Mouse (Mus musculus) hindbrain, embryonic 14.5 days (tissue): ENCODE data around the gene Dnajb13. TPM values are rescaled to one million over a fixed set of nuclear protein-coding genes. Genes with fewer than 3 reads are reported as not detected.

Source experiments
- ATAC-seq: fragments of 200-750 bp; cut with Nextera tagmentation; 2 replicates; pipeline ENCODE4 v1.8.0; 2017; ENCODE audit warnings: moderate number of reproducible peaks, mild to moderate bottlenecking, moderate TSS enrichment, moderate library complexity; ENCODE audit not compliant: low FRiP score
- DNase-seq: peaks from one replicate; pipeline ENCODE4 v3.0.0-alpha.2; 2015; ENCODE audit warnings: low spot score
- H3K27ac ChIP-seq: fragments of 300-500 bp; sonication (generic); 2 replicates; pipeline ENCODE4 v1.5.1; 2014; ENCODE audit warnings: mild to moderate bottlenecking, moderate library complexity
- H3K27me3 ChIP-seq: fragments of 300-500 bp; sonication (generic); 2 replicates; pipeline ENCODE4 v1.6.1; 2014; ENCODE audit warnings: mild to moderate bottlenecking, low read length, mixed read lengths; ENCODE audit not compliant: control insufficient read depth, insufficient read depth
- H3K36me3 ChIP-seq: fragments of 300-500 bp; sonication (generic); replicated peaks from 2 replicates; pipeline ENCODE4 v1.6.1; 2014; ENCODE audit not compliant: control insufficient read depth, insufficient read depth
- H3K4me1 ChIP-seq: fragments of 300-500 bp; sonication (generic); replicated peaks from 2 replicates; pipeline ENCODE4 v1.6.1; 2014; ENCODE audit warnings: antibody characterized with exemption, low read length, mixed read lengths; ENCODE audit not compliant: control insufficient read depth, insufficient read depth
- H3K4me2 ChIP-seq: fragments of 300-500 bp; sonication (generic); replicated peaks from 2 replicates; pipeline ENCODE4 v1.6.1; 2014; ENCODE audit warnings: mild to moderate bottlenecking, moderate library complexity
- H3K4me3 ChIP-seq: fragments of 300-500 bp; sonication (generic); replicated peaks from 2 replicates; pipeline ENCODE4 v1.5.1; 2014; ENCODE audit warnings: mild to moderate bottlenecking, low read length
- H3K9ac ChIP-seq: fragments of 300-500 bp; sonication (generic); 2 replicates; pipeline ENCODE4 v1.6.1; 2014
- H3K9me3 ChIP-seq: fragments of 300-500 bp; sonication (generic); 2 replicates; pipeline ENCODE4 v1.6.1; 2016; ENCODE audit warnings: low read length; ENCODE audit not compliant: control insufficient read depth
- WGBS: fragments of 180-500 bp; shearing (Covaris S2); extraction: QIAGEN DNeasy Blood & Tissue Kit; methylation state at CpG from one replicate; pipeline ENCODE4 v1.1.7; 2014; 5-methylcytosine and 5-hydroxymethylcytosine counted together
- polyA plus RNA-seq: library from polyadenylated mRNA; unstranded; fragments of >200 nt; fragmentation: Nextera tagmentation; extraction: Ambion mirVana; gene quantifications from 2 replicates; pipeline ENCODE4 v1.2.1, GENCODE M21; 2014

Dnajb13 gene
- polyA plus RNA-seq, 1 experiment from 2014 or later = 10.8 TPM

GRCm38 (mm10) chr7:100544437-100544836, 29.7 kb upstream of the Dnajb13 start:
- no peak overlapping the region for H3K4me3 ChIP-seq
- no peaks in the 10 kb centered on the region for H3K4me1 ChIP-seq
- no peak overlapping the region for H3K9ac ChIP-seq
- H3K27ac ChIP-seq = no peak overlapping the region
- H3K4me2 ChIP-seq = no peak overlapping the region
- DNase-seq (no peak), ATAC-seq (no peak)
- H3K9me3 ChIP-seq = no peaks in the 10 kb centered on the region
- H3K27me3 ChIP-seq = no peaks in the 10 kb centered on the region
- 76% methylated on average over 1 of the region's 1 CpGs for WGBS
- peaks cover 35% of the 10 kb centered on the region for H3K36me3 ChIP-seq

DNA sequence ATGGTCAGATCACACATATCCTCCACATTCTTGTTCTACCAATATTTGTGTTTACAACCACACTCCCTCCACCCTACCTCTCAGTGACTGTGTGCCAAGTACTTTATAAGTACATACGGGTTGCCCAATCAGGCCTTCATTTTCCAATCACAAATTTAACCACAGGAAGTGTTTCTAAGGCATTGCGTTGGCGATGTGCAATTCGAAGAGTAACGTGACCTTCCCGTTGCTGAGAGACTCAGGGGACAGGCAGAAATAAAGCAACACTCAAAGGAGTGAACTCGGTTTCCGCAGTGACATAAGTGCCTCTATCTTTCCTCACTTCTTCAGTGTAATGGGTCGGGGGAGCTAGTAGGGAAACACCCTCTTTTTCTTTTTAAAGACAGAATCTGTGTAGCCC, 24.8 kb upstream of the Dnajb13 start:
- H3K4me1 ChIP-seq = peaks cover 11% of the 10 kb centered on the region
- ATAC-seq = no peak
- 95% methylated on average over 9 of the region's 9 CpGs for WGBS
- H3K9me3 ChIP-seq = no peaks in the 10 kb centered on the region
- no peak overlapping the region for H3K27ac ChIP-seq
- no peaks in the 10 kb centered on the region for H3K27me3 ChIP-seq
- H3K4me2 ChIP-seq = no peak overlapping the region
- H3K9ac ChIP-seq = no peak overlapping the region
- DNase-seq = no peak
- H3K4me3 ChIP-seq = no peak overlapping the region
- peaks cover 20% of the 10 kb centered on the region for H3K36me3 ChIP-seq

GRCm38 (mm10) chr7:100537519-100537902, 22.8 kb upstream of the Dnajb13 start:
- H3K4me3 ChIP-seq = peak overlapping the region; percentile 57
- peaks cover 20% of the 10 kb centered on the region for H3K36me3 ChIP-seq
- peak overlapping the region; percentile 62 for H3K4me2 ChIP-seq
- H3K27me3 ChIP-seq = no peaks in the 10 kb centered on the region
- peak overlapping the region; percentile 87 for H3K27ac ChIP-seq
- H3K9ac ChIP-seq = peak overlapping the region; percentile 71
- ATAC-seq (no peak), DNase-seq (no peak)
- H3K4me1 ChIP-seq = peaks cover 11% of the 10 kb centered on the region
- WGBS = 39% methylated on average over 7 of the region's 7 CpGs
- H3K9me3 ChIP-seq = no peaks in the 10 kb centered on the region

DNA sequence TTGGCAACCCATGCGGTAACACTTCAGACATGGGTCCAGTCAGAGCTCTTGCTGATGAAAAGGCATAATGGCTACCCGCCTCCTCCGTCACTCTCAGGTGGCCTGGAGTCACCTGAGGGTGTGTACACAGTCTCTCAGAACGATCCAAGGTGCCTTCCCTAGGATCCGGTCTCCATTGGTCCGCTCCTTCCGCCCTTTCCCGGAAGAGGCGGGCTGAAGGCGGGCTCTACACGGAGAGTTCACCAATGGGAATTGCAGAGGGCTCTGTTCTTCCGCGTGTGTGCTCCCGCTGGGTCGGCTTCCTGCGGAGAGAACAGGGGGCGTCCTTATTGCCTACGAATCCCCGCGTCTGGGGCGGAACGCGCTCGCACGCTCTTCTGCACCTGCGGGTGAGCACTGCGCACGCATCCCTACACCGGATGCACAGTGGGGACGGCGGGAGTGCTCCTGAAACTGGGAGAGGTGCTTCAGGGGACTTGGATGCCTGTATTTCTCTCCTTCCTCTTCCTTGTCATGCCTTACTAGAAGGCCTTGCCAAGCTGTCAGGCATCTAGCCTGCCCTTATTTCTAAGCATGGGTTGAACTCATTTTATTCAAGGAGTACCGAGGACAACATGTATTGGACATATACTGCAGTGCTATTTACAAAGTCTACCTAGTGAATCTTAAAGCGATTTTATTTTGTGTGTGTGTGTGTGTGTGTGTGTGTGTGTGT, 22.2 kb upstream of the Dnajb13 start, which contains the start of gene Coa4:
Coa4 (plus strand) TSS at position 268 of the 715 bp plus-strand sequence.
- H3K27ac ChIP-seq = peak within 1 kb of the TSS; percentile 87
- DNase-seq (peak; percentile 92), ATAC-seq (peak; percentile 99)
- peak within 1 kb of the TSS; percentile 62 for H3K4me2 ChIP-seq
- under 1% methylated on average over 33 of the region's 33 CpGs for WGBS
- peak within 1 kb of the TSS; percentile 71 for H3K9ac ChIP-seq
- peak within 1 kb of the TSS; percentile 57 for H3K4me3 ChIP-seq
- peaks cover 20% of the 10 kb centered on the region for H3K36me3 ChIP-seq
- H3K27me3 ChIP-seq = no peaks in the 10 kb centered on the region
- H3K9me3 ChIP-seq = no peaks in the 10 kb centered on the region
- H3K4me1 ChIP-seq = peaks cover 11% of the 10 kb centered on the region

- Histone ChIP-seq H3K9ac (no peak overlapping the region), H3K27me3 (no peaks in the 10 kb centered on the region), H3K9me3 (no peaks in the 10 kb centered on the region), H3K4me2 (peak overlapping the region; percentile 62; the same call in 1 of the 2 replicates), H3K27ac (no peak overlapping the region), H3K4me1 (peaks cover 11% of the 10 kb centered on the region), H3K4me3 (peak overlapping the region; percentile 57; the same call in 1 of the 2 replicates), H3K36me3 (peaks cover 20% of the 10 kb centered on the region)
- ATAC-seq (no peak), DNase-seq (no peak)
- WGBS = 82% methylated on average over 2 of the region's 2 CpGs
Measured at GRCm38 (mm10) chr7:100535831-100536230, 21.1 kb upstream of the Dnajb13 start.

DNA sequence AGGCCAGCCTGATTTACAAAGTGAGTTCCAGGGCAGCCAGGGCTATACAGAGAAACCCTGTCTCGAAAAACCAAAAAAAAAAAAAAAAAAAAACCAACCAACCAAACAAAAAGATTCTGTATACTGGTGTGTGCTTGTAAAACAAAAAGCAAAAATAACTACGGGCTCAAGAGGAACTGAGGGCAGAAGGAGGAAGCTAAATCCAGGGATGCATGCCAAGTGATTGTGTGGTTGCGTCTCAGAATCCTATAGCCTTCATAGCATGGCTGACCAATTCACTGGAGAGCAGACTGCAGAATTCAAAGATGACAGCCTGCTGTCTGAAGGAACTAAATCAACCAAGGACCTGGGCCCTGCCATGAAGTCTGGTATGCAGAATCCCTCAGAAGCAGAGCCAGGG, 19.5 kb upstream of the Dnajb13 start:
- Histone ChIP-seq H3K27ac (no peak overlapping the region), H3K27me3 (no peaks in the 10 kb centered on the region), H3K36me3 (peaks cover 3% of the 10 kb centered on the region), H3K4me2 (no peak overlapping the region), H3K4me1 (peaks cover 11% of the 10 kb centered on the region), H3K4me3 (no peak overlapping the region), H3K9me3 (no peaks in the 10 kb centered on the region), H3K9ac (no peak overlapping the region)
- DNase-seq = no peak
- WGBS = 82% methylated on average over 3 of the region's 3 CpGs
- ATAC-seq = no peak

DNA sequence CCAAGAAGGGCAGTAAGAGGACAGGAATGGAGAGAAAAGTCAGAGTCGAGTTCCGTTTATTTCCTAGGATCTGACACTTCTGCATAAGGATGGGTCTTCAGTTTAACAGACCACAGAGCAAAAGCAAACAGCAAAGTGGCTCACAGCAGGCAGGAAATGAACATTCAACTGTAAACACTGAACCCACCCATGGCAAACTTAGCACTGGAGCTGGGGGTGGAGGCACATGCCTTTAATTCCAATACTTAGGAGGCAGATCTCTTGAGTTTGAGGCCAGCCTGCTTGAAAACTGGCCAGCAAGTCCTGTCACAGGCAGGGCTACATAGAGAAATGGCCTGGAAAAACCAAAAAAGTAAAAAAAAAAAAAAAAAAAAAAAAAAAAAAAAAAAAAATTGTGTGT, 18.7 kb upstream of the Dnajb13 start:
- DNase-seq (no peak), ATAC-seq (no peak)
- H3K4me3 ChIP-seq = no peak overlapping the region
- H3K27me3 ChIP-seq = no peaks in the 10 kb centered on the region
- H3K27ac ChIP-seq = no peak overlapping the region
- H3K4me2 ChIP-seq = no peak overlapping the region
- WGBS = 75% methylated on average over 2 of the region's 2 CpGs
- no peak overlapping the region for H3K9ac ChIP-seq
- no peaks in the 10 kb centered on the region for H3K36me3 ChIP-seq
- H3K4me1 ChIP-seq = peaks cover 11% of the 10 kb centered on the region
- no peaks in the 10 kb centered on the region for H3K9me3 ChIP-seq

DNA sequence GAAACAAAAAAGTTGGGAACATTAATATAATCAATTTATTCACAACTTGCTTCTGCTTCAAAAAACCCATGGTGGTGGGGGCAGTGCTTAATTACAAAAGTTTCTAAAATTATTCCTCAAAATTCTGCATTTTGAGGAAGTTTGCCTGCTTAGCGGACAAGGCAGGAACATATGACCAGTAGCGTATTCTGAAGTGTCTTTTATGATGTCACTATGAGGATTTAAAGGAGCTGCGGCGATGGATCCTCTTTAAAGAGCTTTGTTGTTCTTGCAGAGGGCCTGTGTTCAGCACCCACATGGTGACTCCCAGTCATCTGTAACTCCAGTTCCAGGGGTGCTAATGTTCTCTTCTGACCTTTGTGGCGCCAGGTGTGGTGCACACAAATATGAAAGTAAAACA, 16.0 kb upstream of the Dnajb13 start:
- DNase-seq (no peak), ATAC-seq (no peak)
- no peaks in the 10 kb centered on the region for H3K36me3 ChIP-seq
- no peak overlapping the region for H3K9ac ChIP-seq
- WGBS = 90% methylated on average over 5 of the region's 5 CpGs
- no peaks in the 10 kb centered on the region for H3K4me1 ChIP-seq
- no peaks in the 10 kb centered on the region for H3K9me3 ChIP-seq
- H3K27ac ChIP-seq = no peak overlapping the region
- no peak overlapping the region for H3K4me3 ChIP-seq
- no peaks in the 10 kb centered on the region for H3K27me3 ChIP-seq
- H3K4me2 ChIP-seq = no peak overlapping the region

GRCm38 (mm10) chr7:100524669-100525068, 9.9 kb upstream of the Dnajb13 start:
- Histone ChIP-seq H3K36me3 (no peaks in the 10 kb centered on the region), H3K27me3 (no peaks in the 10 kb centered on the region), H3K4me2 (no peak overlapping the region), H3K27ac (no peak overlapping the region), H3K4me3 (no peak overlapping the region), H3K9ac (no peak overlapping the region), H3K9me3 (no peaks in the 10 kb centered on the region), H3K4me1 (no peaks in the 10 kb centered on the region)
- no peak for DNase-seq
- ATAC-seq = no peak
- WGBS = 74% methylated on average over 8 of the region's 8 CpGs
